Mouse (Mus musculus) midbrain, postnatal 0 days (tissue): ENCODE data around the gene Cox6b1. TPM values are rescaled to one million over a fixed set of nuclear protein-coding genes. Genes with fewer than 3 reads are reported as not detected.

Experiments
- ATAC-seq: fragments of 200-750 bp; cut with Nextera tagmentation; 2 replicates; pipeline ENCODE4 v1.8.0; 2017; ENCODE audit warnings: moderate number of reproducible peaks, mild to moderate bottlenecking, moderate TSS enrichment, moderate library complexity; ENCODE audit not compliant: low FRiP score
- DNase-seq: peaks from one replicate; pipeline ENCODE4 v3.0.0-alpha.2; 2015; ENCODE audit warnings: low spot score
- H3K27ac ChIP-seq: fragments of 300-500 bp; sonication (generic); 2 replicates; pipeline ENCODE4 v1.5.1; 2014; ENCODE audit warnings: low read depth, mild to moderate bottlenecking, low read length, mixed read lengths
- H3K27me3 ChIP-seq: fragments of 300-500 bp; sonication (generic); 2 replicates; pipeline ENCODE4 v1.6.1; 2014; ENCODE audit warnings: low read length, control low read depth, mixed read lengths; ENCODE audit not compliant: insufficient read depth
- H3K36me3 ChIP-seq: fragments of 300-500 bp; sonication (generic); 2 replicates; pipeline ENCODE4 v1.6.1; 2014; ENCODE audit warnings: low read length, control low read depth, mixed read lengths; ENCODE audit not compliant: insufficient read depth
- H3K4me1 ChIP-seq: fragments of 300-500 bp; sonication (generic); 2 replicates; pipeline ENCODE4 v1.6.1; 2014; ENCODE audit warnings: mild to moderate bottlenecking, control low read depth, antibody characterized with exemption, low read length, mixed read lengths; ENCODE audit not compliant: insufficient read depth
- H3K4me2 ChIP-seq: fragments of 300-500 bp; sonication (generic); 2 replicates; pipeline ENCODE4 v1.6.1; 2014; ENCODE audit warnings: low read depth, mild to moderate bottlenecking, low read length, mixed read lengths; ENCODE audit not compliant: poor library complexity, severe bottlenecking
- H3K4me3 ChIP-seq: fragments of 300-500 bp; sonication (generic); 2 replicates; pipeline ENCODE4 v1.5.1; 2014; ENCODE audit warnings: low read depth, mild to moderate bottlenecking, low read length, moderate library complexity
- H3K9ac ChIP-seq: fragments of 300-500 bp; sonication (generic); replicated peaks from 2 replicates; pipeline ENCODE4 v1.6.1; 2014; ENCODE audit warnings: mild to moderate bottlenecking, low read length, moderate library complexity, mixed read lengths; ENCODE audit not compliant: poor library complexity, severe bottlenecking
- H3K9me3 ChIP-seq: fragments of 300-500 bp; sonication (generic); 2 replicates; pipeline ENCODE4 v1.6.1; 2016; ENCODE audit warnings: low read length, control low read depth
- CTCF ChIP-seq: IDR thresholded peaks from 2 replicates; pipeline ENCODE4 v1.5.1; 2016; ENCODE audit warnings: antibody characterized with exemption, mild to moderate bottlenecking
- WGBS: fragments of 180-500 bp; shearing (Covaris S2); extraction: QIAGEN DNeasy Blood & Tissue Kit; methylation state at CpG from one replicate; pipeline ENCODE4 v1.1.7; 2014; 5-methylcytosine and 5-hydroxymethylcytosine counted together
- microRNA-seq: library from miRNA; unstranded; fragments of <30 nt; microRNA quantifications from one replicate; pipeline ENCODE4, GENCODE M21; 2016; ENCODE audit warnings: borderline number of aligned reads
- polyA plus RNA-seq: library from polyadenylated mRNA; unstranded; fragments of >200 nt; fragmentation: Nextera tagmentation; extraction: Ambion mirVana; gene quantifications from 2 replicates; pipeline ENCODE4 v1.2.1, GENCODE M21; 2015
- total RNA-seq: library from RNA; depleted of rRNA; stranded (reverse); fragments of >200 nt; gene quantifications from 2 replicates; pipeline ENCODE4 v1.2.3, GENCODE M21; 2014; rRNA removed

The Cox6b1 gene
- total and polyA plus RNA-seq, 2 experiments from 2014 or later, result 310 to 1,351 TPM

- no peak overlapping the region for H3K4me2 ChIP-seq
- WGBS, result 84% methylated on average over 5 of the region's 5 CpGs
- no peak overlapping the region for H3K27ac ChIP-seq
- H3K9ac ChIP-seq, result no peak overlapping the region
- no peak for TF ChIP-seq CTCF
- H3K4me3 ChIP-seq, result no peak overlapping the region
- no peaks in the 10 kb centered on the region for H3K4me1 ChIP-seq
- H3K9me3 ChIP-seq, result no peaks in the 10 kb centered on the region
- DNase-seq, result no peak
- ATAC-seq, result no peak
- H3K27me3 ChIP-seq, result no peaks in the 10 kb centered on the region
- peaks cover 92% of the 10 kb centered on the region for H3K36me3 ChIP-seq
Measured at GRCm38 (mm10) chr7:30572389-30572788, 53.6 kb downstream of the Cox6b1 start.

DNA sequence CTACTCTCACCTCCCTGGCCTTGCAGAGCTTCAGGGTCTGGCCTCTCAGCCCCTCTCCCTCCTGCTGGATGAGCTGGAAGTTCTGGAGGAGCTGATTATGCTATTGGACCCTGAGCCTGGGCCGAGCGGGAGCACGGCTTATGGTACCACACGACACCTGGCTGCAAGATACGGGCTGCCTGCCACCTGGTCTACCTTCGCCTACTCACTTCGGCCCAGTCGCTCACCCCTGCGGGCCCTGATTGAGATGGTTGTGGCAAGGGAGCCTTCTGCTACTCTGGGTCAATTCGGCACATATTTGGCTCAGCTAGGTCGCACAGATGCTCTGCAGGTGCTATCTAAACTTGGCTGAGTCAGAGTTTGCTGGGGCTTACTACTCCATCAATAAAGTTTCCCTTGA lies 58.4 kb downstream of the Cox6b1 start:
- no peak for TF ChIP-seq CTCF
- no peak overlapping the region for H3K27ac ChIP-seq
- no peak for ATAC-seq
- no peaks in the 10 kb centered on the region for H3K27me3 ChIP-seq
- peaks cover 61% of the 10 kb centered on the region for H3K36me3 ChIP-seq
- H3K9me3 ChIP-seq, result no peaks in the 10 kb centered on the region
- no peak overlapping the region for H3K4me2 ChIP-seq
- DNase-seq, result no peak
- no peak overlapping the region for H3K4me3 ChIP-seq
- no peaks in the 10 kb centered on the region for H3K4me1 ChIP-seq
- 92% methylated on average over 11 of the region's 11 CpGs for WGBS
- H3K9ac ChIP-seq, result no peak overlapping the region

Small RNA genes within 50 kb of the gene (microRNA-seq; reads per million reads assigned to microRNA genes)
- not detected for gene Mir3569

Other genes with a start within 250 kb of the Cox6b1 start
Only the 30 nearest of the 32 such genes appear.
- gene Tyrobp, start 212.4 kb downstream of the Cox6b1 start, total RNA-seq, result 20.6 and 23.5 TPM in 2 replicates
- gene Tyrobp, start 212.4 kb downstream of the Cox6b1 start, polyA plus RNA-seq, result 43.7 and 46.5 TPM in 2 replicates
- not detected in 2 replicates for gene Hcst, start 206.3 kb downstream of the Cox6b1 start, total RNA-seq
- 0.54 and 0.76 TPM in 2 replicates for gene Hcst, start 206.3 kb downstream of the Cox6b1 start, polyA plus RNA-seq
- gene Nfkbid, start 204.4 kb downstream of the Cox6b1 start, total RNA-seq, result 2.1 and 2.2 TPM in 2 replicates
- gene Nfkbid, start 204.4 kb downstream of the Cox6b1 start, polyA plus RNA-seq, result 2.2 and 2.8 TPM in 2 replicates
- 923 and 924 TPM in 2 replicates for gene Aplp1, start 180.6 kb downstream of the Cox6b1 start, total RNA-seq
- 811 and 814 TPM in 2 replicates for gene Aplp1, start 180.6 kb downstream of the Cox6b1 start, polyA plus RNA-seq
- 0.99 and 4.9 TPM in 2 replicates for gene Kirrel2, start 168.5 kb downstream of the Cox6b1 start, total RNA-seq
- gene Kirrel2, start 168.5 kb downstream of the Cox6b1 start, polyA plus RNA-seq, result 0.32 and 0.43 TPM in 2 replicates
- 0.33 TPM in 1 of 2 replicates, not detected in the other for gene Nphs1, start 167.8 kb downstream of the Cox6b1 start, total RNA-seq
- 0.11 TPM in 1 of 2 replicates, not detected in the other for gene Nphs1, start 167.8 kb downstream of the Cox6b1 start, polyA plus RNA-seq
- not detected in 2 replicates for gene Prodh2, start 132.5 kb downstream of the Cox6b1 start, total RNA-seq
- not detected in 2 replicates for gene Prodh2, start 132.5 kb downstream of the Cox6b1 start, polyA plus RNA-seq
- gene Arhgap33, start 91.1 kb downstream of the Cox6b1 start, total RNA-seq, result 67.0 and 68.2 TPM in 2 replicates
- gene Arhgap33, start 91.1 kb downstream of the Cox6b1 start, polyA plus RNA-seq, result 113 TPM in 2 replicates
- 5.9 and 6.2 TPM in 2 replicates for gene Hspb6, start 74.0 kb downstream of the Cox6b1 start, total RNA-seq
- 13.4 and 13.5 TPM in 2 replicates for gene Hspb6, start 74.0 kb downstream of the Cox6b1 start, polyA plus RNA-seq
- gene Proser3, start 73.9 kb downstream of the Cox6b1 start, total RNA-seq, result 15.2 and 23.3 TPM in 2 replicates
- gene Proser3, start 73.9 kb downstream of the Cox6b1 start, polyA plus RNA-seq, result 3.3 and 3.4 TPM in 2 replicates
- gene Lin37, start 66.3 kb downstream of the Cox6b1 start, total RNA-seq, result 15.7 and 32.0 TPM in 2 replicates
- gene Lin37, start 66.3 kb downstream of the Cox6b1 start, polyA plus RNA-seq, result 53.5 and 54.1 TPM in 2 replicates
- gene U2af1l4, start 62.9 kb downstream of the Cox6b1 start, total RNA-seq, result 54.7 and 64.2 TPM in 2 replicates
- 96.4 and 97.0 TPM in 2 replicates for gene U2af1l4, start 62.9 kb downstream of the Cox6b1 start, polyA plus RNA-seq
- 6.0 and 8.4 TPM in 2 replicates for gene Gm49396, start 62.8 kb downstream of the Cox6b1 start, total RNA-seq
- 4.9 and 7.2 TPM in 2 replicates for gene Gm49396, start 62.8 kb downstream of the Cox6b1 start, polyA plus RNA-seq
- 63.8 and 133 TPM in 2 replicates for gene Psenen, start 62.5 kb downstream of the Cox6b1 start, total RNA-seq
- gene Psenen, start 62.5 kb downstream of the Cox6b1 start, polyA plus RNA-seq, result 135 and 144 TPM in 2 replicates
- gene Igflr1, start 60.7 kb downstream of the Cox6b1 start, total RNA-seq, result 0.99 and 1.9 TPM in 2 replicates
- 3.1 and 5.6 TPM in 2 replicates for gene Igflr1, start 60.7 kb downstream of the Cox6b1 start, polyA plus RNA-seq
- 38.8 and 39.5 TPM in 2 replicates for gene Kmt2b, start 37.4 kb downstream of the Cox6b1 start, total RNA-seq
- gene Kmt2b, start 37.4 kb downstream of the Cox6b1 start, polyA plus RNA-seq, result 5.3 and 8.3 TPM in 2 replicates
- not detected in 2 replicates for gene Zbtb32, start 27.2 kb downstream of the Cox6b1 start, total RNA-seq
- gene Zbtb32, start 27.2 kb downstream of the Cox6b1 start, polyA plus RNA-seq, result 0.22 and 0.39 TPM in 2 replicates
- 0.76 and 1.5 TPM in 2 replicates for gene Upk1a, start 13.3 kb downstream of the Cox6b1 start, total RNA-seq
- gene Upk1a, start 13.3 kb downstream of the Cox6b1 start, polyA plus RNA-seq, result 0.65 and 0.84 TPM in 2 replicates
- 1.2 TPM in 1 of 2 replicates, not detected in the other for gene Etv2, start 9.7 kb upstream of the Cox6b1 start, total RNA-seq
- gene Etv2, start 9.7 kb upstream of the Cox6b1 start, polyA plus RNA-seq, result 0.15 TPM in 1 of 2 replicates, not detected in the other
- 163 and 185 TPM in 2 replicates for gene Rbm42, start 24.2 kb upstream of the Cox6b1 start, total RNA-seq
- 120 and 123 TPM in 2 replicates for gene Rbm42, start 24.2 kb upstream of the Cox6b1 start, polyA plus RNA-seq
- 17.9 and 22.7 TPM in 2 replicates for gene Haus5, start 38.8 kb upstream of the Cox6b1 start, total RNA-seq
- 19.8 and 20.0 TPM in 2 replicates for gene Haus5, start 38.8 kb upstream of the Cox6b1 start, polyA plus RNA-seq
- gene Pmis2, start 45.5 kb upstream of the Cox6b1 start, total RNA-seq, result not detected in 2 replicates
- gene Pmis2, start 45.5 kb upstream of the Cox6b1 start, polyA plus RNA-seq, result not detected in 2 replicates
- gene 2200002J24Rik, start 72.8 kb upstream of the Cox6b1 start, total RNA-seq, result not detected in 2 replicates
- gene 2200002J24Rik, start 72.8 kb upstream of the Cox6b1 start, polyA plus RNA-seq, result not detected in 2 replicates
- 0.82 and 2.3 TPM in 2 replicates for gene Atp4a, start 86.1 kb upstream of the Cox6b1 start, total RNA-seq
- gene Atp4a, start 86.1 kb upstream of the Cox6b1 start, polyA plus RNA-seq, result 2.7 and 2.8 TPM in 2 replicates
- 166 and 167 TPM in 2 replicates for gene Tmem147, start 103.4 kb upstream of the Cox6b1 start, total RNA-seq
- 290 and 318 TPM in 2 replicates for gene Tmem147, start 103.4 kb upstream of the Cox6b1 start, polyA plus RNA-seq
- not detected in 2 replicates for gene Gapdhs, start 117.5 kb upstream of the Cox6b1 start, total RNA-seq
- gene Gapdhs, start 117.5 kb upstream of the Cox6b1 start, polyA plus RNA-seq, result 0.79 and 0.80 TPM in 2 replicates
- 2.4 and 4.0 TPM in 2 replicates for gene Sbsn, start 125.3 kb upstream of the Cox6b1 start, total RNA-seq
- gene Sbsn, start 125.3 kb upstream of the Cox6b1 start, polyA plus RNA-seq, result 1.8 and 4.1 TPM in 2 replicates
- 0.71 and 7.9 TPM in 2 replicates for gene Dmkn, start 137.6 kb upstream of the Cox6b1 start, total RNA-seq
- gene Dmkn, start 137.6 kb upstream of the Cox6b1 start, polyA plus RNA-seq, result 4.5 and 4.9 TPM in 2 replicates
- gene Krtdap, start 161.7 kb upstream of the Cox6b1 start, total RNA-seq, result 4.8 and 19.2 TPM in 2 replicates
- 1.2 and 1.6 TPM in 2 replicates for gene Krtdap, start 161.7 kb upstream of the Cox6b1 start, polyA plus RNA-seq
- not detected in 2 replicates for gene Ffar2, start 197.6 kb upstream of the Cox6b1 start, total RNA-seq
- 0.07 and 0.25 TPM in 2 replicates for gene Ffar2, start 197.6 kb upstream of the Cox6b1 start, polyA plus RNA-seq